Mouse (Mus musculus): ENCODE results near the gene Aasdh. TPM values are rescaled to one million over a fixed set of nuclear protein-coding genes. Genes with fewer than 3 reads are reported as not detected.

Gene Aasdh
- polyA plus RNA-seq, 1 experiment, result 9.8 TPM

GRCm38 (mm10) chr5:76950343-76951105, 45.2 kb upstream of the Aasdh start:
- DNase-seq (ENCODE audit: low read depth in 1 of 2, low spot score in 2 of 2), result no peak
- peaks cover 2% of the 10 kb centered on the region; the same call in 1 of the 2 replicates for H3K4me1 ChIP-seq (ENCODE audit: control insufficient read depth, insufficient read depth, insufficient read length)
- no peaks in the 10 kb centered on the region for H3K27me3 ChIP-seq (ENCODE audit: control insufficient read depth, insufficient read depth, low read length)
- peak overlapping the region; percentile 60 for H3K4me3 ChIP-seq (ENCODE audit: extremely low read depth, insufficient read depth, insufficient read length)
- H3K36me3 ChIP-seq (ENCODE audit: control insufficient read depth, insufficient read depth, low read length), result 0 out of 2 replicates have a peak, but pooled peaks cover 2% of the 10 kb centered on the region
- 2% methylated on average over 24 of the region's 24 CpGs for WGBS
- peak overlapping the region; percentile 54 for H3K27ac ChIP-seq (ENCODE audit: insufficient read depth, low read length)
- TF ChIP-seq CTCF (IDR thresholded peaks at IDR 0.05; ENCODE audit: extremely low read depth, insufficient read depth, insufficient read length, insufficient replicate concordance), result no peak
- no peak for TF ChIP-seq POLR2A (IDR thresholded peaks at IDR 0.05; ENCODE audit: low read depth, low read length)

- 80% methylated on average over 4 of the region's 4 CpGs for WGBS
- Histone ChIP-seq H3K27me3 (ENCODE audit: control insufficient read depth, insufficient read depth, low read length) (no peaks in the 10 kb centered on the region), H3K4me1 (ENCODE audit: control insufficient read depth, insufficient read depth, insufficient read length) (no peaks in the 10 kb centered on the region; the same call in 1 of the 2 replicates), H3K27ac (ENCODE audit: insufficient read depth, low read length) (no peak overlapping the region), H3K4me3 (ENCODE audit: extremely low read depth, insufficient read depth, insufficient read length) (no peak overlapping the region), H3K36me3 (ENCODE audit: control insufficient read depth, insufficient read depth, low read length) (no peaks in the 10 kb centered on the region)
- no peak for DNase-seq (ENCODE audit: low read depth in 1 of 2, low spot score in 2 of 2)
- no peak for TF ChIP-seq POLR2A (IDR thresholded peaks at IDR 0.05; ENCODE audit: low read depth, low read length)
- no peak for TF ChIP-seq CTCF (IDR thresholded peaks at IDR 0.05; ENCODE audit: extremely low read depth, insufficient read depth, insufficient read length, insufficient replicate concordance)
These were observed 42.4 kb upstream of the Aasdh start for GRCm38 (mm10) chr5:76947758-76948157.

- Histone ChIP-seq H3K36me3 (ENCODE audit: control insufficient read depth, insufficient read depth, low read length) (no peaks in the 10 kb centered on the region), H3K4me1 (ENCODE audit: control insufficient read depth, insufficient read depth, insufficient read length) (no peaks in the 10 kb centered on the region; the same call in 1 of the 2 replicates), H3K27me3 (ENCODE audit: control insufficient read depth, insufficient read depth, low read length) (no peaks in the 10 kb centered on the region), H3K4me3 (ENCODE audit: extremely low read depth, insufficient read depth, insufficient read length) (no peak overlapping the region), H3K27ac (ENCODE audit: insufficient read depth, low read length) (no peak overlapping the region)
- DNase-seq (ENCODE audit: low read depth in 1 of 2, low spot score in 2 of 2), result no peak
- TF ChIP-seq POLR2A (IDR thresholded peaks at IDR 0.05; ENCODE audit: low read depth, low read length) (no peak), CTCF (IDR thresholded peaks at IDR 0.05; ENCODE audit: extremely low read depth, insufficient read depth, insufficient read length, insufficient replicate concordance) (no peak)
- WGBS, result 56% methylated on average over 4 of the region's 4 CpGs
These were observed 41.8 kb upstream of the Aasdh start for GRCm38 (mm10) chr5:76947142-76947541.

- DNase-seq (ENCODE audit: low read depth in 1 of 2, low spot score in 2 of 2), result no peak
- TF ChIP-seq POLR2A (IDR thresholded peaks at IDR 0.05; ENCODE audit: low read depth, low read length) (no peak), CTCF (IDR thresholded peaks at IDR 0.05; ENCODE audit: extremely low read depth, insufficient read depth, insufficient read length, insufficient replicate concordance) (no peak)
- H3K36me3 ChIP-seq (ENCODE audit: control insufficient read depth, insufficient read depth, low read length), result no peaks in the 10 kb centered on the region
- no peak overlapping the region for H3K4me3 ChIP-seq (ENCODE audit: extremely low read depth, insufficient read depth, insufficient read length)
- H3K27ac ChIP-seq (ENCODE audit: insufficient read depth, low read length), result no peak overlapping the region
- no peaks in the 10 kb centered on the region for H3K27me3 ChIP-seq (ENCODE audit: control insufficient read depth, insufficient read depth, low read length)
- 84% methylated on average over 2 of the region's 2 CpGs for WGBS
- no peaks in the 10 kb centered on the region; the same call in 1 of the 2 replicates for H3K4me1 ChIP-seq (ENCODE audit: control insufficient read depth, insufficient read depth, insufficient read length)
These were observed 40.3 kb upstream of the Aasdh start for GRCm38 (mm10) chr5:76945678-76946033.

- 80% methylated on average over 6 of the region's 6 CpGs for WGBS
- Histone ChIP-seq H3K36me3 (ENCODE audit: control insufficient read depth, insufficient read depth, low read length) (no peaks in the 10 kb centered on the region), H3K27me3 (ENCODE audit: control insufficient read depth, insufficient read depth, low read length) (no peaks in the 10 kb centered on the region), H3K27ac (ENCODE audit: insufficient read depth, low read length) (no peak overlapping the region), H3K4me1 (ENCODE audit: control insufficient read depth, insufficient read depth, insufficient read length) (no peaks in the 10 kb centered on the region; the same call in 1 of the 2 replicates), H3K4me3 (ENCODE audit: extremely low read depth, insufficient read depth, insufficient read length) (no peak overlapping the region)
- TF ChIP-seq CTCF (IDR thresholded peaks at IDR 0.05; ENCODE audit: extremely low read depth, insufficient read depth, insufficient read length, insufficient replicate concordance) (no peak), POLR2A (IDR thresholded peaks at IDR 0.05; ENCODE audit: low read depth, low read length) (no peak)
- no peak for DNase-seq (ENCODE audit: low read depth in 1 of 2, low spot score in 2 of 2)
These were observed 39.8 kb upstream of the Aasdh start for GRCm38 (mm10) chr5:76944965-76945677.

DNA sequence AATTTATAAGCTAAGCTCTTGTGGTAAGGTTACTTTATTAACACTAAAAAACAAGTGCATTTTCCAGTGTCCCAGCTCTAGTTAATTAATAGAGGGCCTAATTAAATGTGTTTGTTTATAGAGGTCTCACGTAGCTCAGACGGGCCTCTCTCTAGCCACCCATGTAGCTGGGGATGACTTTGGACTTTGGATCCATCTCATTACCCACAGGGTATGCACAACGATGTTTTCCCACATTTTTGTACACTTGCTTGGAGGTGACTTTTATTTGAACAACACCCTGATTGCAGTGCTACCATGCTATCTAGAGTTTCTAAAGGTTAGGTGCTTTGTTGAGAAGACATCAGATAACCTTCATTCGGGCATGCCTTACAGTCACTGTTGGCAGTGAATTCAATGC, 37.2 kb upstream of the Aasdh start:
- Histone ChIP-seq H3K27me3 (ENCODE audit: control insufficient read depth, insufficient read depth, low read length) (no peaks in the 10 kb centered on the region), H3K36me3 (ENCODE audit: control insufficient read depth, insufficient read depth, low read length) (no peaks in the 10 kb centered on the region), H3K4me3 (ENCODE audit: extremely low read depth, insufficient read depth, insufficient read length) (no peak overlapping the region), H3K27ac (ENCODE audit: insufficient read depth, low read length) (no peak overlapping the region), H3K4me1 (ENCODE audit: control insufficient read depth, insufficient read depth, insufficient read length) (no peaks in the 10 kb centered on the region)
- TF ChIP-seq POLR2A (IDR thresholded peaks at IDR 0.05; ENCODE audit: low read depth, low read length), result no peak
- no peak for TF ChIP-seq CTCF (IDR thresholded peaks at IDR 0.05; ENCODE audit: extremely low read depth, insufficient read depth, insufficient read length, insufficient replicate concordance)
- DNase-seq (ENCODE audit: low read depth in 1 of 2, low spot score in 2 of 2), result no peak
- WGBS, result 92% methylated on average over 4 of the region's 4 CpGs
